Mouse (Mus musculus): Measurements from ENCODE around the gene Nsmce4a. TPM values are rescaled to one million over a fixed set of nuclear protein-coding genes. Genes with fewer than 3 reads are reported as not detected.
A peak's percentile ranks its signal among the peaks of the same experiment; 100 is the strongest.
"Not testable (repeated sequence)": the region's sequence is repeated elsewhere in the genome, so short reads cannot be mapped to it uniquely, and the experiment has no call there.

The Nsmce4a gene
- polyA plus RNA-seq, 1 experiment = 72.1 TPM

GRCm38 (mm10) chr7:130605111-130605510 is 32.2 kb upstream of the Nsmce4a start:
- peak; percentile 7 for DNase-seq
- 33% methylated on average over 6 of the region's 6 CpGs for WGBS
- Histone ChIP-seq H3K36me3 (ENCODE audit: control insufficient read depth, insufficient read depth, low read length) (no peaks in the 10 kb centered on the region), H3K27ac (ENCODE audit: control insufficient read depth, insufficient read depth, low read length) (no peak overlapping the region), H3K27me3 (ENCODE audit: control insufficient read depth, insufficient read depth, low read length) (no peaks in the 10 kb centered on the region), H3K4me1 (replicated peaks; ENCODE audit: control insufficient read depth, insufficient read depth, low read length) (no peaks in the 10 kb centered on the region), H3K4me3 (ENCODE audit: control insufficient read depth, insufficient read depth, low read length) (no peak overlapping the region)
- TF ChIP-seq CTCF (IDR thresholded peaks at IDR 0.05; ENCODE audit: borderline replicate concordance, control insufficient read depth, extremely low read depth, insufficient read depth, low read length, poor library complexity) (no peak), POLR2A (IDR thresholded peaks at IDR 0.05; ENCODE audit: control insufficient read depth, extremely low read depth, insufficient read depth, low read length, poor library complexity) (no peak)

GRCm38 (mm10) chr7:130604390-130604789 is 31.5 kb upstream of the Nsmce4a start:
- TF ChIP-seq CTCF (IDR thresholded peaks at IDR 0.05; ENCODE audit: borderline replicate concordance, control insufficient read depth, extremely low read depth, insufficient read depth, low read length, poor library complexity) = no peak
- no peak for TF ChIP-seq POLR2A (IDR thresholded peaks at IDR 0.05; ENCODE audit: control insufficient read depth, extremely low read depth, insufficient read depth, low read length, poor library complexity)
- 84% methylated on average over 2 of the region's 2 CpGs for WGBS

GRCm38 (mm10) chr7:130603556-130603955 is 30.6 kb upstream of the Nsmce4a start:
- H3K27me3 ChIP-seq (ENCODE audit: control insufficient read depth, insufficient read depth, low read length) = no peaks in the 10 kb centered on the region
- no peak for TF ChIP-seq POLR2A (IDR thresholded peaks at IDR 0.05; ENCODE audit: control insufficient read depth, extremely low read depth, insufficient read depth, low read length, poor library complexity)
- no peak for TF ChIP-seq CTCF (IDR thresholded peaks at IDR 0.05; ENCODE audit: borderline replicate concordance, control insufficient read depth, extremely low read depth, insufficient read depth, low read length, poor library complexity)
- no peak overlapping the region for H3K27ac ChIP-seq (ENCODE audit: control insufficient read depth, insufficient read depth, low read length)
- H3K36me3 ChIP-seq (ENCODE audit: control insufficient read depth, insufficient read depth, low read length) = no peaks in the 10 kb centered on the region
- H3K4me1 ChIP-seq (replicated peaks; ENCODE audit: control insufficient read depth, insufficient read depth, low read length) = no peaks in the 10 kb centered on the region
- WGBS = 93% methylated on average over 5 of the region's 5 CpGs
- no peak for DNase-seq
- no peak overlapping the region for H3K4me3 ChIP-seq (ENCODE audit: control insufficient read depth, insufficient read depth, low read length)

More at GRCm38 (mm10) chr7:130604390-130604789, 31.5 kb upstream of the Nsmce4a start:
- no peak overlapping the region for H3K27ac ChIP-seq (ENCODE audit: control insufficient read depth, insufficient read depth, low read length)
- DNase-seq = no peak
- H3K27me3 ChIP-seq (ENCODE audit: control insufficient read depth, insufficient read depth, low read length) = no peaks in the 10 kb centered on the region
- no peaks in the 10 kb centered on the region for H3K36me3 ChIP-seq (ENCODE audit: control insufficient read depth, insufficient read depth, low read length)
- no peaks in the 10 kb centered on the region for H3K4me1 ChIP-seq (replicated peaks; ENCODE audit: control insufficient read depth, insufficient read depth, low read length)
- H3K4me3 ChIP-seq (ENCODE audit: control insufficient read depth, insufficient read depth, low read length) = no peak overlapping the region

- no peak for TF ChIP-seq POLR2A (IDR thresholded peaks at IDR 0.05; ENCODE audit: control insufficient read depth, extremely low read depth, insufficient read depth, low read length, poor library complexity)
- TF ChIP-seq CTCF (IDR thresholded peaks at IDR 0.05; ENCODE audit: borderline replicate concordance, control insufficient read depth, extremely low read depth, insufficient read depth, low read length, poor library complexity) = no peak
These were observed 29.9 kb upstream of the Nsmce4a start for GRCm38 (mm10) chr7:130602804-130603203.

GRCm38 (mm10) chr7:130600546-130600945 is 27.6 kb upstream of the Nsmce4a start:
- no peaks in the 10 kb centered on the region for H3K36me3 ChIP-seq (ENCODE audit: control insufficient read depth, insufficient read depth, low read length)
- H3K27me3 ChIP-seq (ENCODE audit: control insufficient read depth, insufficient read depth, low read length) = no peaks in the 10 kb centered on the region
- no peaks in the 10 kb centered on the region for H3K4me1 ChIP-seq (replicated peaks; ENCODE audit: control insufficient read depth, insufficient read depth, low read length)
- WGBS = 81% methylated on average over 2 of the region's 2 CpGs
- H3K4me3 ChIP-seq (ENCODE audit: control insufficient read depth, insufficient read depth, low read length) = no peak overlapping the region
- no peak for TF ChIP-seq CTCF (IDR thresholded peaks at IDR 0.05; ENCODE audit: borderline replicate concordance, control insufficient read depth, extremely low read depth, insufficient read depth, low read length, poor library complexity)
- TF ChIP-seq POLR2A (IDR thresholded peaks at IDR 0.05; ENCODE audit: control insufficient read depth, extremely low read depth, insufficient read depth, low read length, poor library complexity) = no peak
- no peak overlapping the region for H3K27ac ChIP-seq (ENCODE audit: control insufficient read depth, insufficient read depth, low read length)
- DNase-seq = no peak

More at GRCm38 (mm10) chr7:130602804-130603203, 29.9 kb upstream of the Nsmce4a start:
- H3K36me3 ChIP-seq (ENCODE audit: control insufficient read depth, insufficient read depth, low read length) = no peaks in the 10 kb centered on the region
- no peak overlapping the region for H3K27ac ChIP-seq (ENCODE audit: control insufficient read depth, insufficient read depth, low read length)
- no peaks in the 10 kb centered on the region for H3K27me3 ChIP-seq (ENCODE audit: control insufficient read depth, insufficient read depth, low read length)
- DNase-seq = no peak
- WGBS = 97% methylated on average over 1 of the region's 1 CpGs
- H3K4me3 ChIP-seq (ENCODE audit: control insufficient read depth, insufficient read depth, low read length) = no peak overlapping the region
- no peaks in the 10 kb centered on the region for H3K4me1 ChIP-seq (replicated peaks; ENCODE audit: control insufficient read depth, insufficient read depth, low read length)

- Histone ChIP-seq H3K4me1 (replicated peaks; ENCODE audit: control insufficient read depth, insufficient read depth, low read length) (no peaks in the 10 kb centered on the region), H3K36me3 (ENCODE audit: control insufficient read depth, insufficient read depth, low read length) (no peaks in the 10 kb centered on the region), H3K27ac (ENCODE audit: control insufficient read depth, insufficient read depth, low read length) (no peak overlapping the region), H3K27me3 (ENCODE audit: control insufficient read depth, insufficient read depth, low read length) (no peaks in the 10 kb centered on the region), H3K4me3 (ENCODE audit: control insufficient read depth, insufficient read depth, low read length) (no peak overlapping the region)
- TF ChIP-seq CTCF (IDR thresholded peaks at IDR 0.05; ENCODE audit: borderline replicate concordance, control insufficient read depth, extremely low read depth, insufficient read depth, low read length, poor library complexity) (no peak), POLR2A (IDR thresholded peaks at IDR 0.05; ENCODE audit: control insufficient read depth, extremely low read depth, insufficient read depth, low read length, poor library complexity) (no peak)
- 75% methylated on average over 3 of the region's 3 CpGs for WGBS
- DNase-seq = no peak
These were observed 27.2 kb upstream of the Nsmce4a start for GRCm38 (mm10) chr7:130600074-130600473.

GRCm38 (mm10) chr7:130597546-130597945 is 24.6 kb upstream of the Nsmce4a start:
- WGBS = 91% methylated on average over 6 of the region's 6 CpGs
- TF ChIP-seq POLR2A (IDR thresholded peaks at IDR 0.05; ENCODE audit: control insufficient read depth, extremely low read depth, insufficient read depth, low read length, poor library complexity) (no peak), CTCF (IDR thresholded peaks at IDR 0.05; ENCODE audit: borderline replicate concordance, control insufficient read depth, extremely low read depth, insufficient read depth, low read length, poor library complexity) (no peak)
- Histone ChIP-seq H3K4me1 (replicated peaks; ENCODE audit: control insufficient read depth, insufficient read depth, low read length) (no peaks in the 10 kb centered on the region), H3K36me3 (ENCODE audit: control insufficient read depth, insufficient read depth, low read length) (no peaks in the 10 kb centered on the region), H3K27ac (ENCODE audit: control insufficient read depth, insufficient read depth, low read length) (no peak overlapping the region), H3K27me3 (ENCODE audit: control insufficient read depth, insufficient read depth, low read length) (no peaks in the 10 kb centered on the region), H3K4me3 (ENCODE audit: control insufficient read depth, insufficient read depth, low read length) (no peak overlapping the region)
- no peak for DNase-seq

- not testable (repeated sequence) for H3K27ac ChIP-seq (ENCODE audit: control insufficient read depth, insufficient read depth, low read length); H3K4me1 ChIP-seq (replicated peaks; ENCODE audit: control insufficient read depth, insufficient read depth, low read length); H3K36me3 ChIP-seq (ENCODE audit: control insufficient read depth, insufficient read depth, low read length); H3K4me3 ChIP-seq (ENCODE audit: control insufficient read depth, insufficient read depth, low read length); H3K27me3 ChIP-seq (ENCODE audit: control insufficient read depth, insufficient read depth, low read length); DNase-seq
- 62% methylated on average over 9 of the region's 19 CpGs for WGBS
These were observed 23.3 kb upstream of the Nsmce4a start for GRCm38 (mm10) chr7:130596079-130596855.
